Mouse (Mus musculus) neural tube, embryonic 12.5 days (tissue): ENCODE measurements around the gene Rbks. TPM values are rescaled to one million over a fixed set of nuclear protein-coding genes. Genes with fewer than 3 reads are reported as not detected.
A peak's percentile ranks its signal among the peaks of the same experiment; 100 is the strongest.

Experiments
- ATAC-seq: fragments of 200-750 bp; cut with Nextera tagmentation; 2 replicates; pipeline ENCODE4 v1.8.0; 2017; ENCODE audit warnings: low read depth, mild to moderate bottlenecking, moderate TSS enrichment, moderate library complexity; ENCODE audit not compliant: low FRiP score
- H3K27ac ChIP-seq: fragments of 300-500 bp; sonication (generic); 2 replicates; pipeline ENCODE4 v1.5.1; 2016
- H3K27me3 ChIP-seq: fragments of 300-500 bp; sonication (generic); replicated peaks from 2 replicates; pipeline ENCODE4 v1.6.1; 2016; ENCODE audit warnings: mild to moderate bottlenecking
- H3K36me3 ChIP-seq: fragments of 300-500 bp; sonication (generic); 2 replicates; pipeline ENCODE4 v1.6.1; 2016; ENCODE audit warnings: mild to moderate bottlenecking
- H3K4me1 ChIP-seq: fragments of 300-500 bp; sonication (generic); 2 replicates; pipeline ENCODE4 v1.6.1; 2016
- H3K4me2 ChIP-seq: fragments of 300-500 bp; sonication (generic); replicated peaks from 2 replicates; pipeline ENCODE4 v1.6.1; 2016; ENCODE audit warnings: mild to moderate bottlenecking
- H3K4me3 ChIP-seq: fragments of 300-500 bp; sonication (generic); 2 replicates; pipeline ENCODE4 v1.5.1; 2016
- H3K9ac ChIP-seq: fragments of 300-500 bp; sonication (generic); 2 replicates; pipeline ENCODE4 v1.6.1; 2016; ENCODE audit warnings: mild to moderate bottlenecking
- H3K9me3 ChIP-seq: fragments of 300-500 bp; sonication (generic); 2 replicates; pipeline ENCODE4 v1.6.1; 2016; ENCODE audit warnings: mild to moderate bottlenecking
- WGBS: fragments of 180-500 bp; shearing (Covaris S2); methylation state at CpG from one replicate; pipeline ENCODE4 v1.1.7; 2016; 5-methylcytosine and 5-hydroxymethylcytosine counted together
- polyA plus RNA-seq: library from polyadenylated mRNA; unstranded; fragments of >200 nt; fragmentation: Nextera tagmentation; extraction: Ambion mirVana; gene quantifications from 2 replicates; pipeline ENCODE4 v1.2.1, GENCODE M21; 2016

The Rbks gene
- polyA plus RNA-seq, 1 experiment from 2014 or later, result 2.2 TPM

DNA sequence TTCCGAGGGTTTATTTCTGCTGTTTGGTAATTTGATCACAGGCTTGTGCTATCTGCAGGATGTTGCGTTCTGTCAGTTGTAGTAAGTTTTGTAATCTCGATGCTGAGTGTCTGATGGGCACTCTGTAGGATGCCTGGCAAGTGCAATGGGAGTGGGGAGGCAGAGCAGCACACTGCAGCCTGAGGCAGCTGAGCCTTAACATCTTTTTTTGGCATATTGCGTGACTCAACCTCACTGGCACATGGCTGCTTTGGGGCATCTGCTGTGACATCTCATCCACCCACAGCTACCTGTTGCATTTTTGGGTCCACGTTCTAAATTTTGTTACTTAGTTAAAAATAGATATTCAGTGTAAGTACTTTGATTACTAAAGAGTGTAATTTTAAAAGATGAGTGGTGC, 7.5 kb upstream of the Rbks start:
- Histone ChIP-seq H3K36me3 (peaks cover 3% of the 10 kb centered on the region; the same call in 1 of the 2 replicates), H3K9me3 (no peaks in the 10 kb centered on the region), H3K4me1 (no peaks in the 10 kb centered on the region), H3K27me3 (no peaks in the 10 kb centered on the region), H3K4me2 (no peak overlapping the region), H3K27ac (no peak overlapping the region), H3K9ac (no peak overlapping the region), H3K4me3 (no peak overlapping the region)
- ATAC-seq, result no peak
- 89% methylated on average over 5 of the region's 5 CpGs for WGBS

DNA sequence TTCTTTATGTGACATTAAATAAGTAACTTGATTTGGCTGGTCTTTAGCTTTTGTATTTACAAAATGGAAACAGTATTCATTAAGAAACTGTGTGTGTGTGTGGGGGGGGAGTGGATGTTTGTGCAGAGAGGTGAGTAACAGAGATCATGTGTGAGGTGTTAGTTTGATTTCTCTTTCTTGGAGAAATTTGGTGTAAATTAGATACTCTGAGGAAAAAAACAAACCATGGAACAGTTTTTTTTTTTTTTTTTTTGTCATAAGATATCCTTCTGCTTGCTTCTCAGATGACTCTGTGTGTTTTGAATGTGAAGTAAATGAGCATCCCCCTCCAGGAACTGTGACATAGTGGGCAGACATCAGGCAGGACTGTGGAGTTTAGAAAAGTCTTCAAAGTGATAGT, 2.0 kb upstream of the Rbks start:
- H3K27me3 ChIP-seq, result no peaks in the 10 kb centered on the region
- H3K4me3 ChIP-seq, result no peak overlapping the region
- H3K27ac ChIP-seq, result no peak overlapping the region
- no peak overlapping the region for H3K9ac ChIP-seq
- H3K9me3 ChIP-seq, result no peaks in the 10 kb centered on the region
- peaks cover 2% of the 10 kb centered on the region; the same call in 1 of the 2 replicates for H3K4me1 ChIP-seq
- H3K36me3 ChIP-seq, result no peaks in the 10 kb centered on the region
- ATAC-seq, result no peak
- no peak overlapping the region for H3K4me2 ChIP-seq

DNA sequence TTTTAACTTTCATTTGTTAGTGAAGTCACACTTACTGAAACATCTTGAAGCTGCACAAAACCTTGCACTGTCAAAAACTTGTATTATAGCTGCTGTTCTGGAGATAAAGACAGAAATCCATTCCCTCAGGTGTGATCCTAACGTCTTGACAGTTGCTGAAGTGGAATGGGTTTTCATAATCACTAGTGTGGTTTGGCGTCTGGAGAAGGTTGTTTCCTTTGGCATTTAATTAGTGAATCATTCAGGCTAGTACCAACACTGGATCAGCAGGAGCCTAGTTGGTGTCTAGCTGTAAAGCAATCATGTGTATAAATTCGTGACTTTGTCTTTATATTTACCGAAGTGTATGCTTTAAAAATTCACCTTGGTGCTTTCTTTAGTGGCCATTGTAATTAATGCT, 1.5 kb upstream of the Rbks start:
- WGBS, result 51% methylated on average over 4 of the region's 4 CpGs
- Histone ChIP-seq H3K9me3 (no peaks in the 10 kb centered on the region), H3K27ac (no peak overlapping the region), H3K4me2 (peak overlapping the region; percentile 73; the same call in 1 of the 2 replicates), H3K36me3 (no peaks in the 10 kb centered on the region), H3K4me1 (peaks cover 2% of the 10 kb centered on the region; the same call in 1 of the 2 replicates), H3K27me3 (no peaks in the 10 kb centered on the region), H3K4me3 (no peak overlapping the region), H3K9ac (no peak overlapping the region)
- ATAC-seq, result no peak

DNA sequence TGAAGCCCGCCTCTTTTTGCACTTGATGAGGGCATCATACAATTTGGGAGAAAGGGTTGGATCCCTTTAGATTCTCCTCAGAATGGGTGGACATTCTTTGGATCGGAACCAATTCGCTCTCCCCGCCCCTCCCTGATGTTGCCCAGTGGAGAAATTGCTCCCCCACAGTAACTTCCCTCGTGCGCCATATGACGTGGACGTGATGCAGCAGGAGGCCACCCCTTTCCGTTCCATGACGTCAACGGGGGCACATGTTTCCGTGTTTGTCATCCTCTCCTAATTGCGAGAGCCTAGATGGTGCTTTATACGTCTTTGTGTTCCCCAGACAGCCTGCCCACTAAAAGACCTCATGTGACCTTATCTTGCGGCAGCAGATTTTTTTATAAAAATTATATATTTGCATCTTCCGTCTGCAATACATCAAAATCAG, 885 bp upstream of the Rbks start:
- peak overlapping the region; percentile 78 for H3K9ac ChIP-seq
- no peaks in the 10 kb centered on the region for H3K27me3 ChIP-seq
- ATAC-seq, result peak; percentile 82
- peaks cover 2% of the 10 kb centered on the region; the same call in 1 of the 2 replicates for H3K4me1 ChIP-seq
- H3K27ac ChIP-seq, result peak overlapping the region; percentile 71; the same call in 1 of the 2 replicates
- 8% methylated on average over 16 of the region's 16 CpGs for WGBS
- peak overlapping the region; percentile 73 for H3K4me2 ChIP-seq
- peak overlapping the region; percentile 75 for H3K4me3 ChIP-seq
- H3K9me3 ChIP-seq, result no peaks in the 10 kb centered on the region
- no peaks in the 10 kb centered on the region for H3K36me3 ChIP-seq

DNA sequence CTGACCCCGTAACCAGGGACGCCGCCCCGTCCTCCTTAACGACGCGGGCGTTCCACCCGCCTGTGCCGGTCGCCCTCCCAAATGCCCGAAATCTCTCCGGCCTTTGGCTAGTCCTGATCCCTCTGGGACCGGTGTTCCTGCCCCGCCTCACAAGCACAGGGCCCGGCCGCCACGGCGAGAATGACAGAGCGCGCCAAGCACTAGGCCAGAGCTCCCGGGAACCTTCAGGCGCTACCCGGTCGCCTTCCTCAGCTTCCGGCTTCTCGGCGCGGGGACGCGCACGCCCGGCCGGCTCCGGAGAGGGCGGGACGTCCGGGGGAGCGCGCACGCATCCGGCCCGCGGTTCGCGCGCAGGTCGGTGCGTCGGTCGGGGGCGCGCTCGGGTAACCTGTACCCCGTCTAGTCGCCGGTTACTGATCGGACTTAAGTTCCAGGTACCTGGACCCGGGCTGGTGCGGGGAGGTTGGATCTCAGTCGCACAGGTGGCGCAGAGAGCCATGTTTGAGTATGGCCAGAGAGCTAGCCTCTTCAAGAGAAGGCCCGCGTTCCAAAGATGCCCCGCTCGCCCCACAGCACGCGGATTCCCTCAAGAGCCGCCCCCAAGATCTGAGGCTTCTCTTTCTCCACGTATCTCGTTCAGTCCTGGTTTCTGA, 343 bp upstream of the Rbks start, which contains the start of gene Babam2:
Babam2 (plus strand) TSS at position 41 of the 653 bp plus-strand sequence.
- under 1% methylated on average over 71 of the region's 71 CpGs for WGBS
- Histone ChIP-seq H3K36me3 (no peaks in the 10 kb centered on the region), H3K4me1 (peaks cover 2% of the 10 kb centered on the region; the same call in 1 of the 2 replicates), H3K27me3 (no peaks in the 10 kb centered on the region), H3K9ac (peak within 1 kb of the TSS; percentile 78), H3K27ac (peak within 1 kb of the TSS; percentile 71), H3K4me3 (peak within 1 kb of the TSS; percentile 75), H3K4me2 (peak within 1 kb of the TSS; percentile 73), H3K9me3 (no peaks in the 10 kb centered on the region)
- peak; percentile 95 for ATAC-seq

DNA sequence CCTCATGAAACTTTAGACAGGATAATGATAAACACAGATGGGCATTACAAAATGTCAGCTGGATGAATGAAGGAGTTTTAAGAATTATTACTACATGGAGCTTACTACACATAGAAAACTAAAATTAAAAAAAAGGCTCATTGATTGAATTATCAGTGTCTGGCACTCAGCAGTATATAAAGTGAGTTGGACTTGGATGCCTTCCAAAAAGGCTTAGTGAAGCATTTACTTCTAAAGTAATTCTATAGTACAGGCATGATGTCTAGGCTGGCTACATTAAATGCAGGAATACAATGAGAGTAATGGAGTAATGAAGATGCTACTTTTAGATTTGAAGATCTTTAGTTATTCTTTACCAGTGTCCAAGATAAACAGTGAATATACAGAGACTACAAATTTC, 4.2 kb downstream of the Rbks start:
- no peak overlapping the region for H3K4me2 ChIP-seq
- H3K4me1 ChIP-seq, result peaks cover 2% of the 10 kb centered on the region; the same call in 1 of the 2 replicates
- no peaks in the 10 kb centered on the region for H3K36me3 ChIP-seq
- H3K27me3 ChIP-seq, result no peaks in the 10 kb centered on the region
- H3K9me3 ChIP-seq, result no peaks in the 10 kb centered on the region
- no peak overlapping the region for H3K9ac ChIP-seq
- no peak overlapping the region for H3K27ac ChIP-seq
- no peak overlapping the region for H3K4me3 ChIP-seq
- no peak for ATAC-seq

DNA sequence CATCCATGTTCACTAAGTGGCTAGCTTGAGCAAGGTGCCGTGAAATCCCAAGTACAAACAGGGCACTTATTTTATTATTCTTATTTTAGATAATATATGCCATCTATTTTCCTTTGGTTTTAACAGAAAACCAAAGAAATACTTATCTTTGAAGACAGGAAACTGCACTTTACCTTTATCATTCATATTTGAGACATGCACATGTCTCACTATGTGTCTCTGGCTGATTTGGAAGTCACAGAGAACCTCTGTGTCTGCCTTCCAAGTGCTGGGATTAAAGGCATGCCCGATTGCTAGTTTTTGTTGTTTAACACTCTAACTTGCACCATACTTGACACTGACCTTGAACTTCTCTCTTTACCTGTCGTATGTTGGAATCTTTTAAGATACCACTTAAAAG, 9.5 kb downstream of the Rbks start:
- H3K27ac ChIP-seq, result no peak overlapping the region
- no peaks in the 10 kb centered on the region for H3K9me3 ChIP-seq
- no peak overlapping the region for H3K4me3 ChIP-seq
- no peak overlapping the region for H3K4me2 ChIP-seq
- H3K4me1 ChIP-seq, result no peaks in the 10 kb centered on the region
- 95% methylated on average over 3 of the region's 3 CpGs for WGBS
- no peaks in the 10 kb centered on the region for H3K27me3 ChIP-seq
- no peaks in the 10 kb centered on the region for H3K36me3 ChIP-seq
- ATAC-seq, result no peak
- H3K9ac ChIP-seq, result no peak overlapping the region

DNA sequence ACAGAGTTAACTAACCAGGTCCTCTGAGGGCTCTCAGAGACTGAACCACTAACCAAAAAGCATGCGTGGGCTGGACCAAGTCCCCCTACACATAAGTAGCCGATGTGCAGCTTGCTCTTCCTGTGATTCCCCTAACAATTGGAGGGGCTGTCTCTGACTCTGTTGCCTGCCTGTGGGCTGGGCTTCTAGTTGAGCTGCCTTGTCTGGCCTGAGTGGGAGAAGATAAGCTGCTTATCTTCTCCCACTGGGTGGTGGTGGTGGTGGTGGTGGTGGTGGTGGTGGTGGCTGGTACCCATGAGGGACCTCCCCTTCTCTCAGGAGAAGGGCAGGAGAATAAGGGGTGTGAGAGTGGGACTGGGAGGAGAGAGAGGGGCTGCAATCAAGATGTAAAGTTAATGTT, 11.4 kb downstream of the Rbks start:
- no peak overlapping the region for H3K27ac ChIP-seq
- ATAC-seq, result no peak
- H3K36me3 ChIP-seq, result no peaks in the 10 kb centered on the region
- WGBS, result 78% methylated on average over 2 of the region's 2 CpGs
- H3K27me3 ChIP-seq, result no peaks in the 10 kb centered on the region
- H3K4me1 ChIP-seq, result no peaks in the 10 kb centered on the region
- no peak overlapping the region for H3K9ac ChIP-seq
- H3K4me2 ChIP-seq, result no peak overlapping the region
- H3K9me3 ChIP-seq, result no peaks in the 10 kb centered on the region
- no peak overlapping the region for H3K4me3 ChIP-seq

DNA sequence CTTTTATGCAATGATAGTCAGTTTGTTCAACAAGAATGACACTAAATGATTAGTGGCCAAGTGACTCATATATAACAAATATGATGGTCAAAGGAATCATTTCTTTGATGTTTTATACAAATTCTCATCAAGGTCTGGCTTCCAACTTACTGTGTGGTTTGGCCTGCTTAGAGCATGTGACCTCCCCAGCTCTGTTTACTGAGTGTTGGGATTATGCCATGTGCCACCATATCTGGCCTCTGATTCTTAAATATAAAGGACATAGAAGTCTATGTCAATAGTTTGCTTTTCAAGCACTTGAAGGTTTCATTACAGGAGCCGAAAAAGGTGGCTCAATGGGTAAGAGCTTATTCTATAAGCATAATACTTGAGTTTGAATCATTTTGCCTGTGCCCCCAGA, 15.1 kb downstream of the Rbks start:
- Histone ChIP-seq H3K27me3 (no peaks in the 10 kb centered on the region), H3K36me3 (no peaks in the 10 kb centered on the region), H3K4me1 (no peaks in the 10 kb centered on the region), H3K4me2 (no peak overlapping the region), H3K4me3 (no peak overlapping the region), H3K27ac (no peak overlapping the region), H3K9ac (no peak overlapping the region), H3K9me3 (no peaks in the 10 kb centered on the region)
- WGBS, result 92% methylated on average over 1 of the region's 1 CpGs
- ATAC-seq, result no peak

DNA sequence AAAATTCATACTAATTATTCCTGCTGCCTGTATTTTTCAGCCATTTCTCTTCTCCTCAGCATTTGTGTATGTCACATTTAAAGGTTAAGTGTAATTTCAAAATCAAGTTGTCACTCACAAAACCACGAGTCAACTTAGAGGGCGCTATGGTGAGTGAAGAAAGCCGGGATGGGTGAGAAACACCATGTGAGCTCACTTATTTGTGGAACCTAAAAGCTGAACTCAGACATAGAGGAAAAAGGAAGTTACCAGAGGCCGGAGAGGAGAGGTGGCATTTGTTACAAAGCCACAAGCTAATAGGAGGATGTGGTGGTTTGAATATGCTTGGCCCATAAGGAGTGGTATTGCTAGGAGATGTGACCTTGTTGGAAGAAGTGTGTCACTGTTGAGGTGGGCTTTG, 17.2 kb downstream of the Rbks start:
- H3K9me3 ChIP-seq, result no peaks in the 10 kb centered on the region
- no peak overlapping the region for H3K9ac ChIP-seq
- H3K4me1 ChIP-seq, result no peaks in the 10 kb centered on the region
- no peak overlapping the region for H3K4me2 ChIP-seq
- no peaks in the 10 kb centered on the region for H3K36me3 ChIP-seq
- no peak overlapping the region for H3K4me3 ChIP-seq
- WGBS, result 87% methylated on average over 4 of the region's 4 CpGs
- ATAC-seq, result no peak
- no peaks in the 10 kb centered on the region for H3K27me3 ChIP-seq
- no peak overlapping the region for H3K27ac ChIP-seq

DNA sequence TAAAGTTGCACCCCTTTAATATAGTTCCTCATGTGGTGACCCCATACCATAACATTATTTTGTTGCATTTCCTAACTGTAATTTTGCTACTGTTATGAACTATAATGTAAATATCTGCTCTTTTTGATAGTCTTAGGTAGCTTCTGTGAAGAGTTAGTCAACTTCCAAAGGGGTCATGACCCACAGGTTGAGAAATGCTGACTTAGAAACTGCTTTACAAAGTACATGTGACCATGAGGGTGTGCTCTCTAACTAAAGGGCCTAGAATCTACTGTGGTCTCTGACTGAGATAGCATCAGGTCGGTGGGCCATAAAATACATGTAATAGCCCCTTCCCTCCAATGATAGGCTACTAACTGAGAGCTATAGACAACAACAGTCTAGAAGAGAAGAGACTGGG, 19.4 kb downstream of the Rbks start:
- no peak overlapping the region for H3K4me2 ChIP-seq
- no peak overlapping the region for H3K9ac ChIP-seq
- H3K4me3 ChIP-seq, result no peak overlapping the region
- no peaks in the 10 kb centered on the region for H3K9me3 ChIP-seq
- H3K4me1 ChIP-seq, result no peaks in the 10 kb centered on the region
- no peaks in the 10 kb centered on the region for H3K27me3 ChIP-seq
- no peak overlapping the region for H3K27ac ChIP-seq
- H3K36me3 ChIP-seq, result no peaks in the 10 kb centered on the region
- WGBS, result 36% methylated on average over 1 of the region's 1 CpGs
- no peak for ATAC-seq

DNA sequence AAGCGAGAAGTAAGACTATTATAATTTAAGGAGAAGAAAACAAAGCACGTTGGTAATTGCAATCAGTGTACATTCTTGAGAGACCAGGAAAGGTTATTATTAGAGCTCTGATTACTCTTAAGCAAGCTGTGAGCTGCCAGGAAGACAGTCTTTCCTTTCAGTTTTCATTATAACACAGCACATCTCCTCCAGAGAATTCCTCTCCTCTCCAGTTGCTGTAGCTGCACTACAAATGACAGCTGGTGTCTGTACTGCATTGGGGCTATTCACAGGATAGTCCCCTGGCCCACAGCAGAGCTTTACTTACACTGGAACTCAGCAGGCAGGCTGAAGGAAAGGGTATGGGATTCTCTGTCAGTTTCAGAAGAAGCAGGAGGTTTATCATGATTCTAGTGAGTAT, 24.0 kb downstream of the Rbks start:
- Histone ChIP-seq H3K4me3 (no peak overlapping the region), H3K4me2 (no peak overlapping the region), H3K4me1 (no peaks in the 10 kb centered on the region), H3K9ac (no peak overlapping the region), H3K27ac (no peak overlapping the region), H3K36me3 (no peaks in the 10 kb centered on the region), H3K27me3 (no peaks in the 10 kb centered on the region), H3K9me3 (no peaks in the 10 kb centered on the region)
- WGBS, result 88% methylated on average over 2 of the region's 2 CpGs
- ATAC-seq, result no peak

DNA sequence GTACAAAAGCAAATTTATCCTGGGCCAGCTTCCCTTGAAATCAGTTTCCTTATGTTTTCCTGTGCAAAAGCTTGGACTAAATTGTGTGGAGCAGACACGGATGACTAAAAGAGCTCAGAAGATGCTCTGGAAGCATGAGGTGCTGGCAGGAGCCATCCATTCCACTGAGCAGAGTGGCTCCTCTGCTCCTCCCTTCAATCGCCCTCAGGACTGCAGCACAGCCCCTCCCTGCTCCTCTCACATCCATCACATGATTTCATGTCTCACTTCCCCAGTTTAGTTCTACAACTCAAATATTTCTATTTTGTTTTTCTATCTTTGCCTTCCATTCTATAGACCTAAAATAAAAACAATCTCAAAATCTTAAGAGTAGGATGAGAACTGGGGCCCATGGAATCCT, 26.3 kb downstream of the Rbks start:
- Histone ChIP-seq H3K27me3 (no peaks in the 10 kb centered on the region), H3K36me3 (no peaks in the 10 kb centered on the region), H3K4me1 (no peaks in the 10 kb centered on the region; the same call in 1 of the 2 replicates), H3K27ac (no peak overlapping the region), H3K4me2 (no peak overlapping the region), H3K9me3 (no peaks in the 10 kb centered on the region), H3K9ac (no peak overlapping the region), H3K4me3 (no peak overlapping the region)
- 71% methylated on average over 2 of the region's 2 CpGs for WGBS
- no peak for ATAC-seq
